Mouse (Mus musculus) heart, embryonic 11.5 days (tissue): ENCODE measurements around the gene Stim1. TPM values are rescaled to one million over a fixed set of nuclear protein-coding genes. Genes with fewer than 3 reads are reported as not detected.
A peak's percentile ranks its signal among the peaks of the same experiment; 100 is the strongest.

Source experiments
- ATAC-seq: fragments of 200-750 bp; cut with Nextera tagmentation; replicated peaks from 2 replicates; pipeline ENCODE4 v1.8.0; 2017; ENCODE audit warnings: moderate library complexity; ENCODE audit not compliant: insufficient number of reproducible peaks, low FRiP score, low TSS enrichment
- H3K27ac ChIP-seq: fragments of 300-500 bp; sonication (generic); 2 replicates; pipeline ENCODE4 v1.5.1; 2014; ENCODE audit warnings: mild to moderate bottlenecking, low read depth, low read length
- H3K27me3 ChIP-seq: fragments of 300-500 bp; sonication (generic); 2 replicates; pipeline ENCODE4 v1.6.1; 2014; ENCODE audit warnings: mild to moderate bottlenecking, low read length, mixed read lengths; ENCODE audit not compliant: control insufficient read depth, insufficient read depth
- H3K36me3 ChIP-seq: fragments of 300-500 bp; sonication (generic); 2 replicates; pipeline ENCODE4 v1.6.1; 2014; ENCODE audit warnings: mild to moderate bottlenecking, low read length, moderate library complexity, mixed read lengths; ENCODE audit not compliant: control insufficient read depth, insufficient read depth
- H3K4me1 ChIP-seq: fragments of 300-500 bp; sonication (generic); 2 replicates; pipeline ENCODE4 v1.6.1; 2014; ENCODE audit warnings: low read length; ENCODE audit not compliant: control insufficient read depth, insufficient read depth
- H3K4me2 ChIP-seq: fragments of 300-500 bp; sonication (generic); 2 replicates; pipeline ENCODE4 v1.6.1; 2014; ENCODE audit warnings: mild to moderate bottlenecking, moderate library complexity
- H3K4me3 ChIP-seq: fragments of 300-500 bp; sonication (generic); 2 replicates; pipeline ENCODE4 v1.5.1; 2014; ENCODE audit warnings: low read depth, low read length
- H3K9ac ChIP-seq: fragments of 300-500 bp; sonication (generic); 2 replicates; pipeline ENCODE4 v1.6.1; 2014; ENCODE audit warnings: mild to moderate bottlenecking, low read depth, low read length, moderate library complexity
- H3K9me3 ChIP-seq: fragments of 300-500 bp; sonication (generic); replicated peaks from 2 replicates; pipeline ENCODE4 v1.6.1; 2016; ENCODE audit warnings: low read length; ENCODE audit not compliant: control insufficient read depth
- WGBS: fragments of 180-500 bp; shearing (Covaris S2); extraction: QIAGEN DNeasy Blood & Tissue Kit; methylation state at CpG from one replicate; pipeline ENCODE4 v1.1.7; 2014; ENCODE audit not compliant: insufficient replicate concordance; 5-methylcytosine and 5-hydroxymethylcytosine counted together
- polyA plus RNA-seq: library from polyadenylated mRNA; unstranded; fragments of >200 nt; fragmentation: Nextera tagmentation; extraction: Ambion mirVana; gene quantifications from 2 replicates; pipeline ENCODE4 v1.2.1, GENCODE M21; 2014

The Stim1 gene
- polyA plus RNA-seq, 1 experiment from 2014 or later = 9.1 TPM

- Histone ChIP-seq H3K9me3 (no peaks in the 10 kb centered on the region), H3K9ac (no peak overlapping the region), H3K4me3 (no peak overlapping the region), H3K27ac (no peak overlapping the region), H3K4me2 (no peak overlapping the region), H3K36me3 (no peaks in the 10 kb centered on the region), H3K4me1 (no peaks in the 10 kb centered on the region), H3K27me3 (no peaks in the 10 kb centered on the region)
- ATAC-seq = no peak
- 72% methylated on average over 2 of the region's 2 CpGs for WGBS
Observed at GRCm38 (mm10) chr7:102305596-102305995, 38.0 kb downstream of the Stim1 start.

GRCm38 (mm10) chr7:102310266-102310665 lies 42.7 kb downstream of the Stim1 start:
- Histone ChIP-seq H3K27ac (no peak overlapping the region), H3K27me3 (no peaks in the 10 kb centered on the region), H3K4me3 (no peak overlapping the region), H3K36me3 (no peaks in the 10 kb centered on the region), H3K9ac (no peak overlapping the region), H3K4me1 (no peaks in the 10 kb centered on the region), H3K9me3 (no peaks in the 10 kb centered on the region), H3K4me2 (no peak overlapping the region)
- no peak for ATAC-seq

- 84% methylated on average over 5 of the region's 5 CpGs for WGBS
- ATAC-seq = no peak
Observed at GRCm38 (mm10) chr7:102310821-102311220, 43.2 kb downstream of the Stim1 start.

GRCm38 (mm10) chr7:102312840-102313534 lies 45.4 kb downstream of the Stim1 start:
- ATAC-seq = no peak
- Histone ChIP-seq H3K27me3 (no peaks in the 10 kb centered on the region), H3K4me2 (no peak overlapping the region), H3K36me3 (no peaks in the 10 kb centered on the region), H3K9me3 (no peaks in the 10 kb centered on the region), H3K4me1 (no peaks in the 10 kb centered on the region), H3K27ac (no peak overlapping the region), H3K9ac (no peak overlapping the region), H3K4me3 (no peak overlapping the region)
- 72% methylated on average over 4 of the region's 4 CpGs for WGBS

More at GRCm38 (mm10) chr7:102310821-102311220, 43.2 kb downstream of the Stim1 start:
- no peaks in the 10 kb centered on the region for H3K36me3 ChIP-seq
- no peaks in the 10 kb centered on the region for H3K27me3 ChIP-seq
- H3K27ac ChIP-seq = no peak overlapping the region
- H3K4me2 ChIP-seq = no peak overlapping the region
- H3K9me3 ChIP-seq = no peaks in the 10 kb centered on the region
- no peak overlapping the region for H3K4me3 ChIP-seq
- no peaks in the 10 kb centered on the region for H3K4me1 ChIP-seq
- H3K9ac ChIP-seq = no peak overlapping the region

- Histone ChIP-seq H3K4me3 (no peak overlapping the region), H3K27me3 (no peaks in the 10 kb centered on the region), H3K9me3 (no peaks in the 10 kb centered on the region), H3K4me1 (no peaks in the 10 kb centered on the region), H3K27ac (no peak overlapping the region), H3K4me2 (no peak overlapping the region), H3K9ac (no peak overlapping the region), H3K36me3 (no peaks in the 10 kb centered on the region)
- no peak for ATAC-seq
- WGBS = 71% methylated on average over 2 of the region's 2 CpGs
Observed at GRCm38 (mm10) chr7:102313535-102313863, 45.9 kb downstream of the Stim1 start.

- no peak overlapping the region for H3K9ac ChIP-seq
- H3K27me3 ChIP-seq = no peaks in the 10 kb centered on the region
- H3K4me3 ChIP-seq = no peak overlapping the region
- H3K36me3 ChIP-seq = no peaks in the 10 kb centered on the region
- no peak overlapping the region for H3K27ac ChIP-seq
- ATAC-seq = no peak
- no peaks in the 10 kb centered on the region for H3K9me3 ChIP-seq
- H3K4me2 ChIP-seq = no peak overlapping the region
- H3K4me1 ChIP-seq = no peaks in the 10 kb centered on the region
- WGBS = 48% methylated on average over 1 of the region's 1 CpGs
Observed at GRCm38 (mm10) chr7:102314107-102314506, 46.5 kb downstream of the Stim1 start.

- ATAC-seq = no peak
- no peak overlapping the region for H3K4me3 ChIP-seq
- no peaks in the 10 kb centered on the region for H3K27me3 ChIP-seq
- H3K9ac ChIP-seq = no peak overlapping the region
- no peaks in the 10 kb centered on the region for H3K9me3 ChIP-seq
- no peaks in the 10 kb centered on the region for H3K4me1 ChIP-seq
- H3K4me2 ChIP-seq = no peak overlapping the region
- H3K27ac ChIP-seq = no peak overlapping the region
- no peaks in the 10 kb centered on the region for H3K36me3 ChIP-seq
Observed at GRCm38 (mm10) chr7:102314908-102315307, 47.3 kb downstream of the Stim1 start.

- H3K4me2 ChIP-seq = 0 out of 2 replicates have a peak overlapping the region, but pooled peaks have one; percentile 22
- H3K36me3 ChIP-seq = no peaks in the 10 kb centered on the region
- WGBS = 34% methylated on average over 7 of the region's 7 CpGs
- H3K4me1 ChIP-seq = no peaks in the 10 kb centered on the region
- H3K9ac ChIP-seq = no peak overlapping the region
- no peaks in the 10 kb centered on the region for H3K27me3 ChIP-seq
- no peak overlapping the region for H3K4me3 ChIP-seq
- H3K9me3 ChIP-seq = no peaks in the 10 kb centered on the region
- ATAC-seq = no peak
- H3K27ac ChIP-seq = no peak overlapping the region
Observed at GRCm38 (mm10) chr7:102315435-102315834, 47.8 kb downstream of the Stim1 start.

- Histone ChIP-seq H3K4me3 (no peak overlapping the region), H3K36me3 (no peaks in the 10 kb centered on the region), H3K27ac (no peak overlapping the region), H3K4me2 (no peak overlapping the region), H3K9me3 (no peaks in the 10 kb centered on the region), H3K9ac (no peak overlapping the region), H3K4me1 (no peaks in the 10 kb centered on the region), H3K27me3 (no peaks in the 10 kb centered on the region)
- 76% methylated on average over 3 of the region's 3 CpGs for WGBS
- no peak for ATAC-seq
Observed at GRCm38 (mm10) chr7:102317583-102318168, 50.1 kb downstream of the Stim1 start.
